Mouse (Mus musculus) bone marrow macrophage, adult 2 months (primary cell): ENCODE results near the gene Unc119b.
"Not testable (repeated sequence)": the region's sequence is repeated elsewhere in the genome, so short reads cannot be mapped to it uniquely, and the experiment has no call there.

Experiments
- CTCF ChIP-seq: IDR thresholded peaks from 2 replicates; pipeline ENCODE4 v1.5.1; 2012; ENCODE audit warnings: low read depth, mild to moderate bottlenecking, low read length, moderate library complexity
- POLR2A ChIP-seq: IDR thresholded peaks from 2 replicates; pipeline ENCODE4 v1.6.1; 2012; ENCODE audit warnings: mild to moderate bottlenecking, low read depth, low read length, borderline replicate concordance

- not testable (repeated sequence) for TF ChIP-seq POLR2A, CTCF
Measured at GRCm38 (mm10) chr5:115073306-115073705, 61.5 kb downstream of the Unc119b start.
